Mouse (Mus musculus) right cerebral cortex, postnatal 14 days (tissue): ENCODE results near the gene Grin1.

Experiments used
- DNase-seq: peaks from one replicate; pipeline ENCODE4 v3.0.0; 2022

Gene Grin1

GRCm38 (mm10) chr2:25252331-25252730 lies 66.7 kb downstream of the Grin1 start:
- DNase-seq: no peak

GRCm38 (mm10) chr2:25246183-25247072 lies 72.6 kb downstream of the Grin1 start, which contains the start of gene AL732309.1:
Gene AL732309.1, minus strand, starts transcription at chr2:25246863.
- no peak for DNase-seq

GRCm38 (mm10) chr2:25244144-25244543 lies 74.8 kb downstream of the Grin1 start:
- DNase-seq: no peak

- DNase-seq: no peak
Measured at GRCm38 (mm10) chr2:25243342-25243741, 75.6 kb downstream of the Grin1 start.

- DNase-seq: peak; percentile 68
Measured at GRCm38 (mm10) chr2:25242101-25242506, 76.9 kb downstream of the Grin1 start, which contains the start of the genes Rnf208 and Cysrt1. Gene Rnf208, plus strand, starts transcription at chr2:25242255. Gene Cysrt1, minus strand, starts transcription at chr2:25242452.

GRCm38 (mm10) chr2:25241438-25241775 lies 77.6 kb downstream of the Grin1 start:
- no peak for DNase-seq
